Mouse (Mus musculus) embryonic facial prominence, embryonic 15.5 days (tissue): ENCODE measurements around the gene Zswim3. TPM values are rescaled to one million over a fixed set of nuclear protein-coding genes. Genes with fewer than 3 reads are reported as not detected.
"Not testable (repeated sequence)": the region's sequence is repeated elsewhere in the genome, so short reads cannot be mapped to it uniquely, and the experiment has no call there.

Experiments
- ATAC-seq: fragments of 200-750 bp; cut with Nextera tagmentation; 2 replicates; pipeline ENCODE4 v1.8.0; 2017; ENCODE audit warnings: low read depth, moderate TSS enrichment; ENCODE audit not compliant: insufficient number of reproducible peaks, low FRiP score, low TSS enrichment
- H3K27ac ChIP-seq: fragments of 300-500 bp; sonication (generic); replicated peaks from 2 replicates; pipeline ENCODE4 v1.5.1; 2015; ENCODE audit warnings: mild to moderate bottlenecking, inconsistent platforms
- H3K27me3 ChIP-seq: fragments of 300-500 bp; sonication (generic); 2 replicates; pipeline ENCODE4 v1.6.1; 2015; ENCODE audit warnings: inconsistent platforms
- H3K36me3 ChIP-seq: fragments of 300-500 bp; sonication (generic); 2 replicates; pipeline ENCODE4 v1.6.1; 2015; ENCODE audit warnings: mild to moderate bottlenecking, inconsistent platforms
- H3K4me1 ChIP-seq: fragments of 300-500 bp; sonication (generic); 2 replicates; pipeline ENCODE4 v1.6.1; 2015; ENCODE audit warnings: inconsistent platforms
- H3K4me2 ChIP-seq: fragments of 300-500 bp; sonication (generic); replicated peaks from 2 replicates; pipeline ENCODE4 v1.6.1; 2015; ENCODE audit warnings: mild to moderate bottlenecking, inconsistent platforms
- H3K4me3 ChIP-seq: fragments of 300-500 bp; sonication (generic); replicated peaks from 2 replicates; pipeline ENCODE4 v1.5.1; 2015; ENCODE audit warnings: mild to moderate bottlenecking, inconsistent platforms
- H3K9ac ChIP-seq: fragments of 300-500 bp; sonication (generic); 2 replicates; pipeline ENCODE4 v1.6.1; 2015; ENCODE audit warnings: inconsistent platforms
- H3K9me3 ChIP-seq: fragments of 300-500 bp; sonication (generic); replicated peaks from 2 replicates; pipeline ENCODE4 v1.6.1; 2016; ENCODE audit warnings: inconsistent platforms
- WGBS: fragments of 180-500 bp; shearing (Covaris S2); methylation state at CpG from one replicate; pipeline ENCODE4 v1.1.7; 2015; 5-methylcytosine and 5-hydroxymethylcytosine counted together
- polyA plus RNA-seq: library from polyadenylated mRNA; unstranded; fragments of >200 nt; fragmentation: Nextera tagmentation; extraction: Ambion mirVana; gene quantifications from 2 replicates; pipeline ENCODE4 v1.2.1, GENCODE M21; 2015

Zswim3 gene
- polyA plus RNA-seq, 1 experiment from 2014 or later: 7.6 TPM

- Histone ChIP-seq H3K27ac (no peak overlapping the region), H3K36me3 (peaks cover 40% of the 10 kb centered on the region), H3K9ac (no peak overlapping the region), H3K27me3 (no peaks in the 10 kb centered on the region), H3K9me3 (no peaks in the 10 kb centered on the region), H3K4me2 (no peak overlapping the region), H3K4me3 (no peak overlapping the region), H3K4me1 (peaks cover 16% of the 10 kb centered on the region)
- no peak for ATAC-seq
- 95% methylated on average over 1 of the region's 1 CpGs for WGBS
These were observed 24.2 kb downstream of the Zswim3 start for GRCm38 (mm10) chr2:164829090-164829489.

DNA sequence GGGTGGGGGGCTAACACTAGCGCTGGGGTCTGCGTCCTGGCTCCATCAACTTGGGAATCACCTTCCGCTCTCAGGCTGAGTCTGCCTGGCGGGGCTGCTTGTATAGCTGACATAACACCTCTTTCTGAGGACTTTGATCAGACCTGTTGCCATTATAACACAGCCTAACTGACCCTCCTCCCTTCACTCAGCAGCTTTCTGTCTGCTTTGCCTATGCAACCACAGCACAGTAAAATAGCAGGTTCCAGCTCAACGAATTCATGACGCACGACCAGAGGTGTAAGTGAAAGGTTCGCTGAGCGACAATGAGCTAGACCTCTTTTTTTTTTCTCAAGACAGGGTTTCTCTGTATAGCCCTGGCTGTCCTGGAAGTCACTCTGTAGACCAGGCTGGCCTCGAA is 26.1 kb downstream of the Zswim3 start:
- WGBS: 86% methylated on average over 10 of the region's 10 CpGs
- Histone ChIP-seq H3K27me3 (no peaks in the 10 kb centered on the region), H3K4me3 (no peak overlapping the region), H3K9ac (no peak overlapping the region), H3K4me2 (no peak overlapping the region), H3K4me1 (peaks cover 23% of the 10 kb centered on the region), H3K9me3 (no peaks in the 10 kb centered on the region), H3K36me3 (peaks cover 25% of the 10 kb centered on the region), H3K27ac (no peak overlapping the region)
- no peak for ATAC-seq

GRCm38 (mm10) chr2:164832032-164832747 is 27.3 kb downstream of the Zswim3 start:
- H3K36me3 ChIP-seq: peaks cover 24% of the 10 kb centered on the region
- H3K4me3 ChIP-seq: peak overlapping the region; percentile 58
- no peaks in the 10 kb centered on the region for H3K27me3 ChIP-seq
- peak overlapping the region; percentile 91 for H3K27ac ChIP-seq
- 61% methylated on average over 16 of the region's 16 CpGs for WGBS
- 0 out of 2 replicates have a peak overlapping the region, but pooled peaks have one; percentile 37 for H3K9ac ChIP-seq
- peak overlapping the region; percentile 99 for H3K4me2 ChIP-seq
- H3K9me3 ChIP-seq: no peaks in the 10 kb centered on the region
- H3K4me1 ChIP-seq: peaks cover 23% of the 10 kb centered on the region
- no peak for ATAC-seq

GRCm38 (mm10) chr2:164832748-164833301 is 27.9 kb downstream of the Zswim3 start, which contains the start of gene Ctsa:
Ctsa (plus strand) TSS chr2:164832873.
- WGBS: under 1% methylated on average over 35 of the region's 35 CpGs
- H3K4me2 ChIP-seq: peak within 1 kb of the TSS; percentile 99
- no peaks in the 10 kb centered on the region for H3K27me3 ChIP-seq
- no peaks in the 10 kb centered on the region for H3K9me3 ChIP-seq
- peak within 1 kb of the TSS; percentile 58 for H3K4me3 ChIP-seq
- peaks cover 23% of the 10 kb centered on the region for H3K4me1 ChIP-seq
- peaks cover 19% of the 10 kb centered on the region for H3K36me3 ChIP-seq
- peak; percentile 68 for ATAC-seq
- H3K9ac ChIP-seq: peak within 1 kb of the TSS; percentile 37
- peak within 1 kb of the TSS; percentile 91 for H3K27ac ChIP-seq

- under 1% methylated on average over 31 of the region's 31 CpGs for WGBS
- H3K4me1 ChIP-seq: peaks cover 23% of the 10 kb centered on the region
- peak within 1 kb of the TSS; percentile 99 for H3K4me2 ChIP-seq
- H3K27ac ChIP-seq: peak within 1 kb of the TSS; percentile 91
- H3K9ac ChIP-seq: peak within 1 kb of the TSS; percentile 37
- H3K36me3 ChIP-seq: peaks cover 18% of the 10 kb centered on the region
- ATAC-seq: peak; percentile 79
- no peaks in the 10 kb centered on the region for H3K27me3 ChIP-seq
- no peaks in the 10 kb centered on the region for H3K9me3 ChIP-seq
- peak within 1 kb of the TSS; percentile 58 for H3K4me3 ChIP-seq
These were observed 28.5 kb downstream of the Zswim3 start, which contains the start of gene Neurl2 for GRCm38 (mm10) chr2:164833314-164833959. Neurl2 (minus strand) TSS chr2:164833456.

DNA sequence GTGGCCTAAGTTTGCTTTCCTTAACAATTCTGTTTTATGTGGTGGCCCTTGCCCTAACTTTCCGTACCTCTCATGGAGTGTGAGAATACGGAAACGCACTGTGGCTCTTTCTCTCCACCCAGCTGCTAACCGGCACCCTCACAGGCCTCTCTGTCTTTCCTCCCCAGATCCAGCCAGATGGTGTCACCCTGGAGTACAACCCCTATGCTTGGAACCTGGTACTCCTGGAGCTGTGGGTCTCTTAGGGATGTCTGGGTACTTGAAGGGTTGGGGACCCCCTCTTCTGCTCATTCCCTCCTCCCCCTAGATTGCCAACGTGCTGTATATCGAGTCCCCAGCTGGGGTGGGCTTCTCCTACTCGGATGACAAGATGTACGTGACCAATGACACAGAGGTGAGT is 29.6 kb downstream of the Zswim3 start:
- Histone ChIP-seq H3K9me3 (no peaks in the 10 kb centered on the region), H3K4me1 (peaks cover 23% of the 10 kb centered on the region), H3K9ac (peak overlapping the region; percentile 37), H3K4me3 (peak overlapping the region; percentile 58), H3K4me2 (peak overlapping the region; percentile 99), H3K36me3 (peaks cover 27% of the 10 kb centered on the region), H3K27me3 (no peaks in the 10 kb centered on the region), H3K27ac (no peak overlapping the region; the same call in 1 of the 2 replicates)
- ATAC-seq: no peak
- 46% methylated on average over 8 of the region's 8 CpGs for WGBS

- no peak overlapping the region for H3K9ac ChIP-seq
- H3K9me3 ChIP-seq: no peaks in the 10 kb centered on the region
- H3K27ac ChIP-seq: no peak overlapping the region
- no peaks in the 10 kb centered on the region for H3K27me3 ChIP-seq
- WGBS: 86% methylated on average over 4 of the region's 4 CpGs
- H3K4me2 ChIP-seq: peak overlapping the region; percentile 99
- ATAC-seq: no peak
- peak overlapping the region; percentile 58; the same call in 1 of the 2 replicates for H3K4me3 ChIP-seq
- peaks cover 23% of the 10 kb centered on the region for H3K4me1 ChIP-seq
- H3K36me3 ChIP-seq: peaks cover 33% of the 10 kb centered on the region
These were observed 30.3 kb downstream of the Zswim3 start for GRCm38 (mm10) chr2:164835164-164835563.

DNA sequence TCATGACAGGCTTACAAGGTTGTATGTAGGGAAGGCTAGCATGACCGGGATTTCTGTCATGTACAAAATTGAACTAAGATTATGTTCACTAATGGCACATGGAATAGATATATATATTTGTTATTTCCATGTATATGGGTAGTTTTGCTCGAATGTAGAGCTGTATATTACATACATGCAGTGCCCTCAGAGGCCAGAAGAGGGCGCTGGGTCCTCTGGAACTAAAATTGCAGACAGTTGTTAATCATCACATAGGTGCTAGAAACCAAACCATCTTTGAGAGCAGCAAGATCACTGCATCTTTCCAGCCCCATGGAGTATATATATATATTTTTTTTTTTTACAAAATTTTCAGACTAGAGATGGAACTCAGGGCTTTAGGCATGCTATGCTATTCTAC is 40.9 kb downstream of the Zswim3 start:
- Histone ChIP-seq H3K27me3 (no peaks in the 10 kb centered on the region), H3K36me3 (peaks cover 27% of the 10 kb centered on the region; the same call in 1 of the 2 replicates), H3K4me1 (no peaks in the 10 kb centered on the region), H3K9me3 (no peaks in the 10 kb centered on the region), H3K4me2 (no peak overlapping the region), H3K27ac (no peak overlapping the region), H3K4me3 (no peak overlapping the region), H3K9ac (no peak overlapping the region)
- no peak for ATAC-seq
- WGBS: 53% methylated on average over 3 of the region's 3 CpGs

DNA sequence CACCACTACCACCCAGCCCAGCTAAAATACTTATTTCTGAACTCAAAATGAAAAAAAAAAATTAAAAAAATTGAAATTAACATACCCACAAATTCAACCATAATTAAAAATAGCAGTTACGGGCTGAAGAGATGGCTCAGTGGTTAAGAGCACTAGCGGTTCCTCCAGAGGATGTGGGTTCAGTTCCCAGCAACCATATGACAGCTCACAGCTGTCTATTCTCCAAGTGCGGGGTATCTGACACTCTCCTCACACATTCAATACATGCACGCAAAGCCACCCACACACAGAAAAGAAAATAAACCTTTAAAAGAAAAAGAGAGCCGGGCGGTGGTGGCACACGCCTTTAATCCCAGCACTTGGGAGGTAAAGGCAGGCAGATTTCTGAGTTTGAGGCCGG is 45.2 kb downstream of the Zswim3 start:
- Histone ChIP-seq H3K9me3 (no peaks in the 10 kb centered on the region), H3K4me2 (no peak overlapping the region), H3K27ac (no peak overlapping the region), H3K4me3 (no peak overlapping the region), H3K36me3 (peaks cover 38% of the 10 kb centered on the region), H3K27me3 (peaks cover 5% of the 10 kb centered on the region), H3K9ac (no peak overlapping the region), H3K4me1 (no peaks in the 10 kb centered on the region)
- WGBS: 86% methylated on average over 8 of the region's 8 CpGs
- no peak for ATAC-seq

GRCm38 (mm10) chr2:164855572-164855971 is 50.7 kb downstream of the Zswim3 start:
- H3K9ac ChIP-seq, ATAC-seq, H3K9me3 ChIP-seq, H3K27ac ChIP-seq: not testable (repeated sequence)
- WGBS: 75% methylated on average over 5 of the region's 5 CpGs
- Histone ChIP-seq H3K4me2 (peak overlapping the region; percentile 97), H3K4me3 (peak overlapping the region; percentile 61; the same call in 1 of the 2 replicates), H3K27me3 (peaks cover 11% of the 10 kb centered on the region), H3K4me1 (peaks cover 30% of the 10 kb centered on the region), H3K36me3 (peaks cover 21% of the 10 kb centered on the region)
